Mouse (Mus musculus) midbrain, embryonic 15.5 days (tissue): ENCODE results near the gene Orai3. TPM values are rescaled to one million over a fixed set of nuclear protein-coding genes. Genes with fewer than 3 reads are reported as not detected.

Experiments used
- ATAC-seq: fragments of 200-750 bp; cut with Nextera tagmentation; replicated peaks from 2 replicates; pipeline ENCODE4 v1.8.0; 2017; ENCODE audit warnings: moderate TSS enrichment
- H3K27ac ChIP-seq: fragments of 300-500 bp; sonication (generic); 2 replicates; pipeline ENCODE4 v1.5.1; 2015; ENCODE audit warnings: mild to moderate bottlenecking, inconsistent platforms
- H3K27me3 ChIP-seq: fragments of 300-500 bp; sonication (generic); replicated peaks from 2 replicates; pipeline ENCODE4 v1.6.1; 2015; ENCODE audit warnings: inconsistent platforms
- H3K36me3 ChIP-seq: fragments of 300-500 bp; sonication (generic); replicated peaks from 2 replicates; pipeline ENCODE4 v1.6.1; 2015; ENCODE audit warnings: inconsistent platforms
- H3K4me1 ChIP-seq: fragments of 300-500 bp; sonication (generic); 2 replicates; pipeline ENCODE4 v1.6.1; 2015; ENCODE audit warnings: inconsistent platforms
- H3K4me2 ChIP-seq: fragments of 300-500 bp; sonication (generic); 2 replicates; pipeline ENCODE4 v1.6.1; 2015; ENCODE audit warnings: inconsistent platforms, mild to moderate bottlenecking, moderate library complexity
- H3K4me3 ChIP-seq: fragments of 300-500 bp; sonication (generic); 2 replicates; pipeline ENCODE4 v1.5.1; 2015; ENCODE audit warnings: mild to moderate bottlenecking, inconsistent platforms
- H3K9ac ChIP-seq: fragments of 300-500 bp; sonication (generic); 2 replicates; pipeline ENCODE4 v1.6.1; 2015; ENCODE audit warnings: mild to moderate bottlenecking, inconsistent platforms
- H3K9me3 ChIP-seq: fragments of 300-500 bp; sonication (generic); 2 replicates; pipeline ENCODE4 v1.6.1; 2016; ENCODE audit warnings: inconsistent platforms
- WGBS: fragments of 180-500 bp; shearing (Covaris S2); methylation state at CpG from one replicate; pipeline ENCODE4 v1.1.7; 2015; ENCODE audit warnings: mixed read lengths; 5-methylcytosine and 5-hydroxymethylcytosine counted together
- polyA plus RNA-seq: library from polyadenylated mRNA; unstranded; fragments of >200 nt; fragmentation: Nextera tagmentation; extraction: Ambion mirVana; gene quantifications from 2 replicates; pipeline ENCODE4 v1.2.1, GENCODE M21; 2015

The Orai3 gene
- polyA plus RNA-seq, 1 experiment from 2014 or later = 8.1 TPM

GRCm38 (mm10) chr7:127809846-127810245 is 40.2 kb downstream of the Orai3 start:
- peaks cover 38% of the 10 kb centered on the region for H3K36me3 ChIP-seq

DNA sequence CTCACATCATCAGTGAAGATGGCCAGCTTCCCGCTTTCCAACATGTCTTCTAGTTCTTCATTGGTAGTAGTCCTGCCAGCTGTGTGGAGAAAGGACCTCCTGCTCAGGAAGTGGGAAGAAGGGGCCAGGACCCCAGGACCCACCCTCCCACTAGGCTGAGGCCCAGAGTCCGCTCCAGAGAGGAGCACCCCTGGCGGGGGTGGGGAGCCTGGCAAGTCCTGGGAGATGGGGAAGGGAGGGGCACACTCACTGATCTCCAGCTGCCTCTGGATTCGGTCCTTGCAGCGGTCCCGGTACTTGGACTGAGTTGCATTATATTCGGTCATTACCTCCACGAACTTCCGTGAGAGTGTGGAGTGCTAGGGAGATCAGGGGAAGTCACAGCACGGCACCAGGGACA is 41.0 kb downstream of the Orai3 start:
- no peaks in the 10 kb centered on the region for H3K9me3 ChIP-seq
- peaks cover 38% of the 10 kb centered on the region for H3K36me3 ChIP-seq
- 82% methylated on average over 10 of the region's 10 CpGs for WGBS
- no peak overlapping the region for H3K9ac ChIP-seq
- H3K27me3 ChIP-seq = no peaks in the 10 kb centered on the region
- no peak for ATAC-seq
- no peak overlapping the region for H3K27ac ChIP-seq
- H3K4me2 ChIP-seq = no peak overlapping the region
- H3K4me1 ChIP-seq = no peaks in the 10 kb centered on the region
- H3K4me3 ChIP-seq = no peak overlapping the region

More at GRCm38 (mm10) chr7:127809846-127810245, 40.2 kb downstream of the Orai3 start:
- 81% methylated on average over 1 of the region's 1 CpGs for WGBS
- H3K4me2 ChIP-seq = no peak overlapping the region
- no peaks in the 10 kb centered on the region for H3K4me1 ChIP-seq
- H3K9me3 ChIP-seq = no peaks in the 10 kb centered on the region
- H3K4me3 ChIP-seq = no peak overlapping the region
- no peak for ATAC-seq
- no peaks in the 10 kb centered on the region for H3K27me3 ChIP-seq
- H3K9ac ChIP-seq = no peak overlapping the region
- no peak overlapping the region for H3K27ac ChIP-seq

DNA sequence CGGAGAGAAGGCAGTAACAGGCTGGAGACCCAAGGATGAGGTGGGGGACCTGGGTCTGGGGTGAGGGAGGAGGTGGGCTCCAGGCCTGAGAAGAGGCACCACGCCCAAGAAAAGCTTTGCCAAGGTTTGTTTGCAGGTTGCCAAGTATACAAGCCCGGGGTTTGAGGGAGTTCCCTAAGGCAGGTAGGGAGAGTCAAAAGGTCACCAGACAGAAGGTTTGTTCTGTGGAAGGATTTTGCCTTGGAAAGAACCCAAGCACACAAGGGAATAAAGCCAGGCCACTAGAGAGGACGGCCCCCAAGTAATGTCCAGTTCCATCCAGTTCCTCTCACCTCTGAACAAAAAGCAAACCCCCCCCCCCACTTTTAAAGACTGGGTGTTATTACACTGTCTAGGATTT is 41.6 kb downstream of the Orai3 start:
- no peaks in the 10 kb centered on the region for H3K27me3 ChIP-seq
- no peak overlapping the region for H3K4me3 ChIP-seq
- peaks cover 38% of the 10 kb centered on the region for H3K36me3 ChIP-seq
- H3K9me3 ChIP-seq = no peaks in the 10 kb centered on the region
- H3K4me1 ChIP-seq = no peaks in the 10 kb centered on the region
- H3K27ac ChIP-seq = no peak overlapping the region
- H3K4me2 ChIP-seq = no peak overlapping the region
- no peak overlapping the region for H3K9ac ChIP-seq
- 90% methylated on average over 4 of the region's 4 CpGs for WGBS
- no peak for ATAC-seq

- H3K9me3 ChIP-seq = no peaks in the 10 kb centered on the region
- H3K9ac ChIP-seq = no peak overlapping the region
- no peak overlapping the region for H3K27ac ChIP-seq
- no peaks in the 10 kb centered on the region for H3K27me3 ChIP-seq
- ATAC-seq = no peak
- 91% methylated on average over 3 of the region's 3 CpGs for WGBS
- no peaks in the 10 kb centered on the region for H3K4me1 ChIP-seq
- H3K4me2 ChIP-seq = no peak overlapping the region
- H3K4me3 ChIP-seq = no peak overlapping the region
- peaks cover 33% of the 10 kb centered on the region for H3K36me3 ChIP-seq
Measured at GRCm38 (mm10) chr7:127812292-127812691, 42.7 kb downstream of the Orai3 start.

GRCm38 (mm10) chr7:127813821-127814220 is 44.2 kb downstream of the Orai3 start:
- H3K4me1 ChIP-seq = no peaks in the 10 kb centered on the region
- H3K4me3 ChIP-seq = no peak overlapping the region
- H3K36me3 ChIP-seq = peaks cover 27% of the 10 kb centered on the region; the same call in 1 of the 2 replicates
- no peaks in the 10 kb centered on the region for H3K9me3 ChIP-seq
- H3K27ac ChIP-seq = no peak overlapping the region
- no peak overlapping the region for H3K4me2 ChIP-seq
- ATAC-seq = no peak
- WGBS = 92% methylated on average over 4 of the region's 4 CpGs
- H3K9ac ChIP-seq = no peak overlapping the region
- no peaks in the 10 kb centered on the region for H3K27me3 ChIP-seq

DNA sequence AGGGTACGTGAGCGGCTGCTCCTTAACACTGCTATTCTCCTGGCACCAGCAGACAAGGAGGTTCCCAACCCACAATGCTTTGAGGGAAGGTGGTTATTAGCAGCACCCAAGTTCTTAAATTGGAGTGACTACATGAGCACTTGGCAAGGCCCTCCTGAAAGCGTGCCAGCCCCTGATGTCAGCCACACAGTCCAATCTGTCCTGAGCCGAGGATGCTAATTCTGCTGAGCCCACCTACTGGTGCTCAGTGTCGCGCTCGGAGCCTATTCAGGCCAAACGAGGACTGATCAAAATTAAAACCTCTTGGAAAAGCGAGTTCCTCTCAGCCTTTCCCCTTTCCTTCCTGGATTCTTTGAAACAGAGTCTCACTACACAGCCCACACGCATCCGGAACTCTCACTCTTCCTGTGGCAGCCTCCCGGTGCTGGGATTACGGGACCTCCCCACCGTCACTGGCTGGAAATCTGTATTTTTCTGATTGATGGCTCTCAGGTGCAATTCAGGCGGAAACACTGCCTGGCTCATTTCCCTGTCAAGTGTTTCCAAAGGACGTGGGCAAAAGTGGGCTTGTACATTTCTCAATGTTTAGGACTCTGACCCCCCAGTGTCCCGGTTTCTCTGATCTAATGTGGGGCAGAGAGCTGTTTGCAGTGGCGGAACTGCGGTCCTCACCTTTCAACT is 44.8 kb downstream of the Orai3 start:
- no peaks in the 10 kb centered on the region for H3K27me3 ChIP-seq
- 87% methylated on average over 19 of the region's 19 CpGs for WGBS
- H3K9me3 ChIP-seq = no peaks in the 10 kb centered on the region
- H3K4me2 ChIP-seq = no peak overlapping the region
- no peak overlapping the region for H3K9ac ChIP-seq
- H3K36me3 ChIP-seq = peaks cover 27% of the 10 kb centered on the region; the same call in 1 of the 2 replicates
- no peak overlapping the region for H3K4me3 ChIP-seq
- H3K27ac ChIP-seq = no peak overlapping the region
- no peaks in the 10 kb centered on the region for H3K4me1 ChIP-seq
- ATAC-seq = no peak

- H3K9me3 ChIP-seq = no peaks in the 10 kb centered on the region
- H3K27ac ChIP-seq = no peak overlapping the region
- no peaks in the 10 kb centered on the region for H3K4me1 ChIP-seq
- ATAC-seq = no peak
- H3K27me3 ChIP-seq = no peaks in the 10 kb centered on the region
- no peak overlapping the region for H3K4me2 ChIP-seq
- H3K4me3 ChIP-seq = no peak overlapping the region
- no peak overlapping the region for H3K9ac ChIP-seq
- 93% methylated on average over 15 of the region's 15 CpGs for WGBS
- H3K36me3 ChIP-seq = peaks cover 27% of the 10 kb centered on the region; the same call in 1 of the 2 replicates
Measured at GRCm38 (mm10) chr7:127815116-127815665, 45.6 kb downstream of the Orai3 start.

GRCm38 (mm10) chr7:127815954-127816821 is 46.6 kb downstream of the Orai3 start:
- Histone ChIP-seq H3K9me3 (no peaks in the 10 kb centered on the region), H3K27ac (no peak overlapping the region), H3K9ac (no peak overlapping the region), H3K4me1 (no peaks in the 10 kb centered on the region), H3K36me3 (peaks cover 19% of the 10 kb centered on the region; the same call in 1 of the 2 replicates), H3K4me2 (no peak overlapping the region), H3K27me3 (no peaks in the 10 kb centered on the region), H3K4me3 (no peak overlapping the region)
- WGBS = 73% methylated on average over 15 of the region's 15 CpGs
- ATAC-seq = no peak

- ATAC-seq = no peak
- WGBS = 84% methylated on average over 7 of the region's 7 CpGs
- H3K4me2 ChIP-seq = no peak overlapping the region
Measured at GRCm38 (mm10) chr7:127817053-127817452, 47.4 kb downstream of the Orai3 start.

GRCm38 (mm10) chr7:127817776-127818175 is 48.2 kb downstream of the Orai3 start:
- Histone ChIP-seq H3K27me3 (no peaks in the 10 kb centered on the region), H3K4me2 (no peak overlapping the region), H3K9me3 (no peaks in the 10 kb centered on the region), H3K36me3 (peaks cover 11% of the 10 kb centered on the region; the same call in 1 of the 2 replicates), H3K9ac (no peak overlapping the region), H3K4me1 (peaks cover 11% of the 10 kb centered on the region), H3K4me3 (no peak overlapping the region), H3K27ac (no peak overlapping the region)
- WGBS = 91% methylated on average over 5 of the region's 5 CpGs
- ATAC-seq = no peak

More at GRCm38 (mm10) chr7:127817053-127817452, 47.4 kb downstream of the Orai3 start:
- H3K36me3 ChIP-seq = peaks cover 16% of the 10 kb centered on the region; the same call in 1 of the 2 replicates
- no peak overlapping the region for H3K4me3 ChIP-seq
- no peaks in the 10 kb centered on the region for H3K9me3 ChIP-seq
- no peak overlapping the region for H3K27ac ChIP-seq
- peaks cover 5% of the 10 kb centered on the region for H3K4me1 ChIP-seq
- no peaks in the 10 kb centered on the region for H3K27me3 ChIP-seq
- H3K9ac ChIP-seq = no peak overlapping the region

DNA sequence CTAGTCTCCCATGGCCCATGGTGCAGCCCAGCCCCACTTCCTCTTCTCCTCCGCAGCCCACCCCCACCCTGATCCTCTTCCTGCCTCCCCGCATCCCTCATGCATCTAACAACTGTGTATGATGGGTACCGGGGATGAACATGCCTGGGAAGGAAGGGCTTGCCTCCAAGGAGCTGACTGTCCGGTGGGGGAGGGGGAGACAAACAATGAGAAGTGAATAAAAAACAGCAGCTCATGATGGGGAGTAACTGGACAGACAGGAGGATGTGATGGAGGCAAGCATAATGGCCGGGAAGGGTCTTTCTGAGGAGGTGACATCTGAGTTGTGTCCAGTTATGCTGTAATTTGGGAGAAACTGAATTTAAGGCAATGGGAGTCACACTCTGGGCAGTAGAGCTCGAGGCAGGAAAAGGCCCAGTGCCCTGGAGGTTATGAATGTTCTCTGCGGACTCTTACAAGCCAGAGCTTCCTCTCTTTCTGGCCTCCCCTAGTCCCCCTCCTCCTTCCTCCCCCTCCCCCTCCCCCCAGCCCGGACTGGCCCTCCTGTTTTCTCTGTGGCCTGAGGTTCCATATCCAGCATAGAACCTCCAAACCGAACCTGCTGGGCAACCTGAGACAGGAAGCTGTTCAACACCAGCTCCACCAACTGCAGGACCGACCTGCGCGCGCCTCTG is 51.4 kb downstream of the Orai3 start:
- H3K9ac ChIP-seq = no peak overlapping the region
- ATAC-seq = no peak
- H3K4me1 ChIP-seq = peaks cover 30% of the 10 kb centered on the region
- H3K9me3 ChIP-seq = no peaks in the 10 kb centered on the region
- H3K36me3 ChIP-seq = no peaks in the 10 kb centered on the region
- no peak overlapping the region for H3K4me3 ChIP-seq
- H3K27me3 ChIP-seq = no peaks in the 10 kb centered on the region
- WGBS = 73% methylated on average over 13 of the region's 13 CpGs
- H3K4me2 ChIP-seq = no peak overlapping the region
- no peak overlapping the region for H3K27ac ChIP-seq

DNA sequence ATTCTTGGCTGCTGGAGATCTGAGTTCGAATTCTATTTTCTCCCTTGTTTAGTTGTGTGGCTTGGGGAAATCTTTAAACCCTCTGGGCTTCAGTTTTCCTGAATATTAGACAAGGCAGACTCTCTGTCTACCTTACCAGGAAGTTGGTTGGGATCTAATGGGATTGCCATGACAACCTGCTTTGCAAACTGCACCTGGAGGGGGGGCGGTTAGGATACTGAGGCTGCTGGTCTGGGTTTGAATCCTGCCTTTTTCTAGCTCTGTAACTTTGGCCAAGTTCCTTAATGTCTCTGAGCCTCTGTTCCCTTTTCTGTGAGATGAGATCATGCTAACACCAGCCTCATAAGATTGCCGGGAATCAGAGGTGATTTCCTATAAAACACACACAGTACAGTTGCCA is 52.9 kb downstream of the Orai3 start:
- no peak for ATAC-seq
- Histone ChIP-seq H3K27me3 (no peaks in the 10 kb centered on the region), H3K27ac (no peak overlapping the region), H3K9me3 (no peaks in the 10 kb centered on the region), H3K4me1 (peaks cover 30% of the 10 kb centered on the region), H3K9ac (no peak overlapping the region), H3K36me3 (no peaks in the 10 kb centered on the region), H3K4me2 (no peak overlapping the region), H3K4me3 (peak overlapping the region; percentile 91; the same call in 1 of the 2 replicates)
- 91% methylated on average over 3 of the region's 3 CpGs for WGBS
